Mouse (Mus musculus): ENCODE data around the gene Cnih2.

DNA sequence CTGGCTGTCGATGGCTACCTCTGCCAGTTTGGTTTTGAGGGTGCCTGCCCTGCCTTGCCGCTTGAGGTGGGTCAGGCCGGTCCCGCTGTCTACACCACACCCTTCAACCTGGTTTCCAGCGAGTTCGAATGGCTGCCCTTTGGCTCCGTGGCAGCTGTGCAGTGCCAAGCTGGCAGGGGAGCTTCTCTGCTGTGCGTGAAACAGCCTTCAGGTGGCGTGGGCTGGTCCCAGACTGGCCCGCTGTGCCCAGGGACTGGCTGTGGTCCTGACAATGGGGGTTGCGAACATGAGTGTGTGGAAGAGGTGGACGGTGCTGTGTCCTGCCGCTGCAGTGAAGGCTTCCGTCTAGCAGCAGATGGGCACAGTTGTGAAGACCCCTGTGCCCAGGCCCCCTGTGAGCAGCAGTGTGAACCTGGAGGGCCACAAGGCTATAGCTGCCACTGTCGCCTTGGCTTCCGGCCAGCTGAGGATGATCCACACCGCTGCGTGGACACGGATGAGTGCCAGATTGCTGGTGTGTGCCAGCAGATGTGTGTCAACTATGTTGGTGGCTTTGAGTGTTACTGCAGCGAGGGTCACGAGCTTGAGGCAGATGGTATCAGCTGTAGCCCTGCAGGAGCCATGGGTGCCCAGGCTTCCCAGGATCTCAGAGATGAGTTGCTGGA lies 29.6 kb downstream of the Cnih2 start:
- TF ChIP-seq POLR2A (IDR thresholded peaks at IDR 0.05; ENCODE audit: extremely low read depth, insufficient read depth, low read length): no peak
- no peak for TF ChIP-seq CTCF (IDR thresholded peaks at IDR 0.05; ENCODE audit: low read depth, low read length)
